Mouse (Mus musculus) testis, adult 2 months (tissue): ENCODE measurements around the gene Snx32.

Experiments
- CTCF ChIP-seq: fragments of 200-500 bp; IDR thresholded peaks from 2 replicates; pipeline ENCODE4 v1.5.1; 2012; ENCODE audit warnings: low read depth, mild to moderate bottlenecking, inconsistent platforms, low read length, moderate library complexity; ENCODE audit not compliant: control insufficient read depth, insufficient read depth, insufficient replicate concordance
- POLR2A ChIP-seq: fragments of 200-500 bp; IDR thresholded peaks from 2 replicates; pipeline ENCODE4 v1.6.1; 2012; ENCODE audit warnings: low read depth, mild to moderate bottlenecking, inconsistent platforms, low read length, moderate library complexity; ENCODE audit not compliant: control insufficient read depth

GRCm38 (mm10) chr19:5547471-5548056 is 37.2 kb upstream of the Snx32 start:
- TF ChIP-seq CTCF (no peak), POLR2A (no peak)
